ENCODE assay signal across 21 mouse cellular contexts in genomic region chr2:19316691-19317090, GRCm38 (mm10). TPM values are rescaled to one million over a fixed set of nuclear protein-coding genes. Genes with fewer than 3 reads are reported as not detected.
DNase-seq lines count a peak whose midpoint lies in the region; TF ChIP-seq lines count a peak whose summit lies in the region.
"Had no signal": no experiment of that assay in that cellular context is flagged by ENCODE, and none has a peak within 500 bp of the region (broad histone marks: within the 10 kb centered on the region; RNA-seq: fewer than 3 reads in every experiment).

No protein-coding gene starts in this region.

- TF ChIP-seq CTCF in MEL (IDR thresholded peaks at IDR 0.05 in 2 of 3, conservative IDR thresholded peaks at IDR 0.05 in 1 of 3; ENCODE audit: control insufficient read depth in 1 of 3, insufficient read depth in 1 of 3, low read depth in 2 of 3, low read length in 3 of 3, poor library complexity in 1 of 3, severe bottlenecking in 1 of 3): no peak
- TF ChIP-seq CTCF in left cerebral cortex, adult 2 months (IDR thresholded peaks at IDR 0.05): no peak

- H3K4me3 ChIP-seq in MEL (ENCODE audit: control insufficient read depth in 1 of 2, insufficient read depth in 1 of 2, low read depth in 2 of 2, low read length in 2 of 2): peak overlapping the region; percentile 43 to 78
- no peak overlapping the region for H3K4me3 ChIP-seq in left cerebral cortex, adult 2 months

- TF ChIP-seq RAD21 in MEL (IDR thresholded peaks at IDR 0.05; ENCODE audit: low read depth, low read length): no peak

- H3K79me2 ChIP-seq in MEL (ENCODE audit: control insufficient read depth, insufficient read depth, low read length, poor library complexity): no peaks in the 10 kb centered on the region; the same call in 1 of the 2 replicates

- peaks cover 0 to 11% of the 10 kb centered on the region in 2 experiments; a peak in 2 of 4 replicates for H3K36me3 ChIP-seq in MEL (ENCODE audit: control insufficient read depth in 1 of 2, insufficient read depth in 2 of 2, low read length in 2 of 2)
- H3K36me3 ChIP-seq: G1E had no signal

- no peaks in the 10 kb centered on the region for H3K27me3 ChIP-seq in MEL (ENCODE audit: control insufficient read depth in 1 of 2, insufficient read depth in 2 of 2, low read length in 2 of 2)
- H3K27me3 ChIP-seq: CH12.LX had no signal

- intact Hi-C loops in left cerebral cortex, adult 2 months (cut with DNase I): no loop called here

- H3K9me3 ChIP-seq in MEL (replicated peaks; ENCODE audit: insufficient read depth, low read length): no peaks in the 10 kb centered on the region
- H3K9me3 ChIP-seq: G1E had no signal

- H3K27ac ChIP-seq in MEL (ENCODE audit: control insufficient read depth, low read depth, low read length): peak overlapping the region; percentile 71
- no peak overlapping the region for H3K27ac ChIP-seq in left cerebral cortex, adult 2 months

- peak overlapping the region; percentile 27 for H3K9ac ChIP-seq in MEL (ENCODE audit: control insufficient read depth, low read depth, low read length, poor library complexity, severe bottlenecking)

- H3K4me1 ChIP-seq in MEL (ENCODE audit: control insufficient read depth in 1 of 2, insufficient read depth in 2 of 2, low read length in 2 of 2): peaks cover 3 to 11% of the 10 kb centered on the region in 2 experiments; a peak in 3 of 4 replicates

- DNase-seq in heart, adult 11 months: peak; percentile 75
- no peak for DNase-seq in heart, adult 18-20 months
- DNase-seq in A20 (ENCODE audit: low read depth, low spot score) (peak; percentile 18), MEL (ENCODE audit: low read depth, low spot score) (peak; percentile 58), MEL-GATA-1-ER (ENCODE audit: extremely low read depth, low read depth) (peak; percentile 19)
- DNase-seq in right cerebral cortex, postnatal 14 days: no peak
- DNase-seq in left cerebral cortex, adult 2 months (ENCODE audit: extremely low spot score in 1 of 2, low spot score in 2 of 2): no peak
- no peak for DNase-seq in left cerebral cortex, adult 8-10 months (ENCODE audit: low spot score in 2 of 2)
- DNase-seq: adrenal gland, adult 2 months; adrenal gland, adult 8-10 months; adrenal gland, postnatal 10 days; adrenal gland, postnatal 14 days; adrenal gland, postnatal 25 days; adrenal gland, postnatal 36 days; cerebellum, adult 11 months; cerebellum, adult 11-12 months; cerebellum, adult 18-20 months; cerebellum, adult 2 months; cerebellum, adult 8-10 months had no signal

- no peak for TF ChIP-seq POLR2A in MEL (IDR thresholded peaks at IDR 0.05; ENCODE audit: control insufficient read depth in 1 of 2, insufficient read depth in 1 of 2, low read depth in 1 of 2, low read length in 2 of 2, poor library complexity in 1 of 2)

- TF ChIP-seq EP300 in MEL (IDR thresholded peaks at IDR 0.05; ENCODE audit: low read depth in 1 of 2, low read length in 2 of 2): no peak

TF ChIP-seq in MEL, 35 proteins besides CTCF, POLR2A, EP300 and RAD21:
- TF ChIP-seq KAT2A (conservative IDR thresholded peaks at IDR 0.05; ENCODE audit: low read depth, low read length) (no peak), SIN3A (IDR thresholded peaks at IDR 0.05; ENCODE audit: low read length) (0 out of 2 replicates have a peak, but pooled peaks have one; percentile 0)

RNA-seq across cellular contexts. Expression of gene Msrb2, which starts 54.5 kb away (rescaled TPM):
- 10 to 100 TPM; 62.6 to 68.2 TPM for total RNA-seq in heart, adult 18-20 months (2021)
- total RNA-seq in MEL (2012; rRNA removed): 14.8 and 14.9 TPM in 2 replicates
- 10 to 100 TPM in 1 of 2 experiments, not detected in 1; 18.2 TPM for polyA plus RNA-seq in MEL (2012; ENCODE audit: insufficient read depth in 1 of 2, insufficient read length in 2 of 2, low read depth in 1 of 2, low replicate concordance in 2 of 2, missing spikeins in 1 of 2)
- total RNA-seq in left cerebral cortex, adult 2 months (2021): 10 to 100 TPM; 20.6 to 22.8 TPM
- total RNA-seq in left cerebral cortex, adult 8-10 months (2022): 10 to 100 TPM; 20.3 to 24.7 (median 21.5) TPM
- total RNA-seq: G1E had no signal
- polyA plus RNA-seq: G1E had no signal

Comparison
In these comparisons a context has a peak if more than half of its experiments do, and no peak if none do; other contexts are left out.
1. DNase-seq: peak in heart, adult 11 months (single experiment), A20 (single experiment), MEL (single experiment) and MEL-GATA-1-ER (single experiment); none in heart, adult 18-20 months (0 of 2), right cerebral cortex, postnatal 14 days (single experiment), left cerebral cortex, adult 2 months (0 of 2) and left cerebral cortex, adult 8-10 months (0 of 2).